Mouse (Mus musculus) bone marrow, adult 2 months (tissue): Measurements from ENCODE around the gene Nol7.

Source experiments
- CTCF ChIP-seq: fragments of 200-500 bp; IDR thresholded peaks from 2 replicates; pipeline ENCODE4 v1.5.1; 2011; ENCODE audit warnings: low read length, control low read depth; ENCODE audit not compliant: control insufficient read depth, insufficient read depth
- POLR2A ChIP-seq: fragments of 200-500 bp; IDR thresholded peaks from 2 replicates; pipeline ENCODE4 v1.6.1; 2011; ENCODE audit warnings: low read depth, mild to moderate bottlenecking, control low read depth, low read length, borderline replicate concordance; ENCODE audit not compliant: control insufficient read depth

- TF ChIP-seq CTCF, result no peak
- TF ChIP-seq POLR2A, result no peak
These were observed 28.1 kb upstream of the Nol7 start for GRCm38 (mm10) chr13:43370063-43370462.
